8 mouse cellular contexts compared by ENCODE assay signal in genomic region chr11:97619391-97619795, GRCm38 (mm10). TPM values are rescaled to one million over a fixed set of nuclear protein-coding genes. Genes with fewer than 3 reads are reported as not detected.
DNase-seq lines count a peak whose midpoint lies in the region; ATAC-seq and TF ChIP-seq lines count a peak whose summit lies in the region.

No protein-coding gene starts in this region.

- 59% methylated on average over 5 of the region's 5 CpGs for WGBS in liver, adult 2 months
- 49% methylated on average over 5 of the region's 5 CpGs for WGBS in liver, embryonic 12.5 days (ENCODE audit: insufficient replicate concordance)
- WGBS in heart, embryonic 15.5 days: 62% methylated on average over 5 of the region's 5 CpGs

- no peaks in the 10 kb centered on the region for H3K36me3 ChIP-seq in liver, adult 2 months (ENCODE audit: control insufficient read depth, insufficient read depth, low read length)
- no peaks in the 10 kb centered on the region for H3K36me3 ChIP-seq in liver, embryonic 12.5 days
- H3K36me3 ChIP-seq in heart, embryonic 15.5 days: no peaks in the 10 kb centered on the region

- H3K79me2 ChIP-seq in liver, adult 2 months (ENCODE audit: control insufficient read depth, insufficient read depth, low read length): no peaks in the 10 kb centered on the region

- peaks cover 3% of the 10 kb centered on the region; the same call in 1 of the 2 replicates for H3K4me1 ChIP-seq in liver, adult 2 months (ENCODE audit: control insufficient read depth, insufficient read depth, low read length)
- H3K4me1 ChIP-seq in liver, embryonic 12.5 days: peaks cover 10% of the 10 kb centered on the region
- no peaks in the 10 kb centered on the region for H3K4me1 ChIP-seq in heart, embryonic 15.5 days (replicated peaks)

- no peaks in the 10 kb centered on the region for H3K9me3 ChIP-seq in liver, embryonic 12.5 days (replicated peaks)
- H3K9me3 ChIP-seq in heart, embryonic 15.5 days (replicated peaks): no peaks in the 10 kb centered on the region

- peak; percentile 80 for DNase-seq in liver, adult 2 months (ENCODE audit: extremely low read depth, low read depth, low spot score)
- DNase-seq in R1 (ENCODE audit: low read depth, low spot score): peak; percentile 45
- DNase-seq in cerebellum, postnatal 10 days: peak; percentile 98 to 99
- peak; percentile 63 to 73 for DNase-seq in layer of hippocampus, postnatal 36 days
- peak; percentile 59 for DNase-seq in ovary, postnatal 14 days (ENCODE audit: low spot score)
- no peak for DNase-seq in spleen, postnatal 36 days (ENCODE audit: low spot score in 2 of 2)

- no peak for TF ChIP-seq POLR2A in liver, adult 2 months (IDR thresholded peaks at IDR 0.05; ENCODE audit: extremely low read depth, insufficient read depth, low read length)

- no peak overlapping the region for H3K9ac ChIP-seq in liver, adult 2 months (ENCODE audit: low read depth, low read length)
- no peak overlapping the region for H3K9ac ChIP-seq in liver, embryonic 12.5 days
- H3K9ac ChIP-seq in heart, embryonic 15.5 days: no peak overlapping the region

- no peak overlapping the region for H3K4me3 ChIP-seq in liver, adult 2 months (ENCODE audit: insufficient read depth, low read depth, low read length)
- H3K4me3 ChIP-seq in liver, embryonic 12.5 days: no peak overlapping the region
- H3K4me3 ChIP-seq in heart, embryonic 15.5 days: no peak overlapping the region

- H3K4me2 ChIP-seq in liver, embryonic 12.5 days: no peak overlapping the region
- H3K4me2 ChIP-seq in heart, embryonic 15.5 days: no peak overlapping the region

- ATAC-seq in liver, embryonic 12.5 days: no peak
- ATAC-seq in heart, embryonic 15.5 days (replicated peaks; ENCODE audit: insufficient number of reproducible peaks, insufficient read depth, low FRiP score, low read depth): 0 out of 2 replicates have a peak, but pooled peaks have one; percentile 47

- peak; percentile 79 for TF ChIP-seq CTCF in liver, adult 2 months (IDR thresholded peaks at IDR 0.05; ENCODE audit: low read depth, low read length)

- no peaks in the 10 kb centered on the region for H3K27me3 ChIP-seq in liver, adult 2 months (ENCODE audit: control insufficient read depth, insufficient read depth, low read length)
- peaks cover 59% of the 10 kb centered on the region for H3K27me3 ChIP-seq in liver, embryonic 12.5 days (replicated peaks)
- peaks cover 49% of the 10 kb centered on the region for H3K27me3 ChIP-seq in heart, embryonic 15.5 days

- no peak overlapping the region for H3K27ac ChIP-seq in liver, adult 2 months (replicated peaks; ENCODE audit: insufficient read depth, low read depth, low read length)
- no peak overlapping the region for H3K27ac ChIP-seq in liver, embryonic 12.5 days
- no peak overlapping the region for H3K27ac ChIP-seq in heart, embryonic 15.5 days

RNA-seq across cellular contexts. Expression of gene Epop, which starts 10.1 kb away (rescaled TPM):
- total RNA-seq in liver, adult 2 months (2014; rRNA removed): 0.37 and 0.67 TPM in 2 replicates
- polyA plus RNA-seq in liver, adult 2 months (2012; rRNA removed): 2.5 and 3.5 TPM in 2 replicates
- polyA plus RNA-seq in liver, embryonic 12.5 days (2016; fragmentation: Nextera tagmentation; extraction: Ambion mirVana): 3.6 and 4.1 TPM in 2 replicates
- polyA plus RNA-seq in heart, embryonic 15.5 days (2015; fragmentation: Nextera tagmentation; extraction: Ambion mirVana): 0.71 and 1.1 TPM in 2 replicates
- 10 to 100 TPM; 33.6 to 34.2 TPM for total RNA-seq in layer of hippocampus, postnatal 36 days (2021)

RNA-seq across cellular contexts. Expression of gene Srcin1, which starts 43.4 kb away (rescaled TPM):
- under 0.01 and 0.20 TPM in 2 replicates for total RNA-seq in liver, adult 2 months (2014; rRNA removed)
- polyA plus RNA-seq in liver, adult 2 months (2012; rRNA removed): 0.06 and 0.12 TPM in 2 replicates
- 0.01 and 0.10 TPM in 2 replicates for polyA plus RNA-seq in liver, embryonic 12.5 days (2016; fragmentation: Nextera tagmentation; extraction: Ambion mirVana)
- polyA plus RNA-seq in heart, embryonic 15.5 days (2015; fragmentation: Nextera tagmentation; extraction: Ambion mirVana): 0.06 and 0.15 TPM in 2 replicates
- total RNA-seq in layer of hippocampus, postnatal 36 days (2021): 100 to 1,000 TPM; 230 to 247 TPM

RNA-seq across cellular contexts. Expression of gene Mllt6, which starts 43.8 kb away (rescaled TPM):
- 3.8 and 6.0 TPM in 2 replicates for total RNA-seq in liver, adult 2 months (2014; rRNA removed)
- 8.9 and 11.2 TPM in 2 replicates for polyA plus RNA-seq in liver, adult 2 months (2012; rRNA removed)
- 0.32 and 0.33 TPM in 2 replicates for polyA plus RNA-seq in liver, embryonic 12.5 days (2016; fragmentation: Nextera tagmentation; extraction: Ambion mirVana)
- 2.2 and 2.3 TPM in 2 replicates for polyA plus RNA-seq in heart, embryonic 15.5 days (2015; fragmentation: Nextera tagmentation; extraction: Ambion mirVana)
- 100 to 1,000 TPM; 105 to 110 TPM for total RNA-seq in layer of hippocampus, postnatal 36 days (2021)

Comparison
In these comparisons a context has a peak if more than half of its experiments do, and no peak if none do; other contexts are left out.
1. DNase-seq: peak in liver, adult 2 months (single experiment), R1 (single experiment), cerebellum, postnatal 10 days (2 of 2), layer of hippocampus, postnatal 36 days (2 of 2) and ovary, postnatal 14 days (single experiment); none in spleen, postnatal 36 days (0 of 2).